Mouse (Mus musculus) MEL (cell line): ENCODE results near the gene Zfp622. TPM values are rescaled to one million over a fixed set of nuclear protein-coding genes. Genes with fewer than 3 reads are reported as not detected.
"Not testable (repeated sequence)": the region's sequence is repeated elsewhere in the genome, so short reads cannot be mapped to it uniquely, and the experiment has no call there.

Experiments
- DNase-seq: peaks from one replicate; pipeline ENCODE4 v3.0.0; 2011; ENCODE audit warnings: low read depth, low spot score
- H3K27ac ChIP-seq: 2 replicates; pipeline ENCODE4 v1.5.1; 2012; ENCODE audit warnings: low read depth, mild to moderate bottlenecking, control low read depth, low read length, moderate library complexity; ENCODE audit not compliant: control insufficient read depth
- H3K27me3 ChIP-seq, 2 experiments: fragments of 150-350 bp in 1 of 2; sonication (generic) in 1 of 2; 2 replicates each; pipeline ENCODE4 v1.6.1; 2012; ENCODE audit warnings: low read length in 2 of 2, mild to moderate bottlenecking in 2 of 2, improper control_type of control experiment in 1 of 2, moderate library complexity in 1 of 2; ENCODE audit not compliant: insufficient read depth in 2 of 2, control insufficient read depth in 1 of 2
- H3K36me3 ChIP-seq, 2 experiments: 2 replicates each; pipeline ENCODE4 v1.6.1; 2012 to 2014; ENCODE audit warnings: low read length in 2 of 2, improper control_type of control experiment in 1 of 2, inconsistent platforms in 1 of 2, mild to moderate bottlenecking in 1 of 2; ENCODE audit not compliant: insufficient read depth in 2 of 2, control insufficient read depth in 1 of 2
- H3K4me1 ChIP-seq, 2 experiments: fragments of 150-350 bp in 1 of 2; sonication (generic) in 1 of 2; 2 replicates each; pipeline ENCODE4 v1.6.1; 2012; ENCODE audit warnings: low read length in 2 of 2, improper control_type of control experiment in 1 of 2, mild to moderate bottlenecking in 1 of 2; ENCODE audit not compliant: insufficient read depth in 2 of 2, control insufficient read depth in 1 of 2
- H3K4me3 ChIP-seq, 2 experiments: fragments of 150-350 bp in 1 of 2; sonication (generic) in 1 of 2; 2 replicates each; pipeline ENCODE4 v1.5.1; 2012; ENCODE audit warnings: low read depth in 2 of 2, low read length in 2 of 2, mild to moderate bottlenecking in 2 of 2, moderate library complexity in 2 of 2, control low read depth in 1 of 2, improper control_type of control experiment in 1 of 2; ENCODE audit not compliant: control insufficient read depth in 1 of 2, insufficient read depth in 1 of 2
- H3K79me2 ChIP-seq: 2 replicates; pipeline ENCODE4 v1.6.1; 2012; ENCODE audit warnings: mild to moderate bottlenecking, low read length, moderate library complexity; ENCODE audit not compliant: control insufficient read depth, poor library complexity, insufficient read depth
- H3K9ac ChIP-seq: 2 replicates; pipeline ENCODE4 v1.6.1; 2012; ENCODE audit warnings: low read depth, mild to moderate bottlenecking, control low read depth, low read length, moderate library complexity; ENCODE audit not compliant: control insufficient read depth, poor library complexity, severe bottlenecking
- H3K9me3 ChIP-seq: fragments of 150-350 bp; sonication (generic); replicated peaks from 2 replicates; pipeline ENCODE4 v1.6.1; 2012; ENCODE audit warnings: mild to moderate bottlenecking, low read length, improper control_type of control experiment, moderate library complexity; ENCODE audit not compliant: insufficient read depth
- CHD2 ChIP-seq: IDR thresholded peaks from 2 replicates; pipeline ENCODE4 v1.6.1; 2011; ENCODE audit warnings: low read length, improper control_type of control experiment
- CTCF ChIP-seq, 3 experiments: IDR thresholded peaks in 2 of 3; conservative IDR thresholded peaks in 1 of 3; 2 replicates each; pipeline ENCODE4 v1.5.1; 2011 to 2012; ENCODE audit warnings: low read length in 3 of 3, low read depth in 2 of 3, mild to moderate bottlenecking in 2 of 3, improper control_type of control experiment in 1 of 3, inconsistent platforms in 1 of 3, mixed read lengths in 1 of 3, moderate library complexity in 1 of 3; ENCODE audit not compliant: control insufficient read depth in 1 of 3, insufficient read depth in 1 of 3, poor library complexity in 1 of 3, severe bottlenecking in 1 of 3
- ELF1 ChIP-seq: IDR thresholded peaks from 2 replicates; pipeline ENCODE4 v1.6.1; 2014; ENCODE audit warnings: low read depth, mild to moderate bottlenecking, inconsistent platforms, low read length, improper control_type of control experiment, moderate library complexity
- ETS1 ChIP-seq: IDR thresholded peaks from 2 replicates; pipeline ENCODE4 v1.6.1; 2012; ENCODE audit warnings: low read depth, mild to moderate bottlenecking, inconsistent platforms, low read length, improper control_type of control experiment, moderate library complexity
- GABPA ChIP-seq: IDR thresholded peaks from 2 replicates; pipeline ENCODE4 v1.6.1; 2012; ENCODE audit warnings: low read depth, mild to moderate bottlenecking, inconsistent platforms, low read length, improper control_type of control experiment, moderate library complexity
- GATA1 ChIP-seq: IDR thresholded peaks from 2 replicates; pipeline ENCODE4 v1.6.1; 2011; ENCODE audit warnings: low read depth, low read length, improper control_type of control experiment
- JUND ChIP-seq: IDR thresholded peaks from 2 replicates; pipeline ENCODE4 v1.6.1; 2011; ENCODE audit warnings: low read depth, mild to moderate bottlenecking, improper control_type of control experiment, low read length
- KAT2A ChIP-seq: conservative IDR thresholded peaks from 2 replicates; pipeline ENCODE4 v1.6.1; 2012; ENCODE audit warnings: low read depth, low read length, improper control_type of control experiment, inconsistent platforms
- MAX ChIP-seq: IDR thresholded peaks from 2 replicates; pipeline ENCODE4 v1.6.1; 2011; ENCODE audit warnings: low read length, improper control_type of control experiment
- MYC ChIP-seq: IDR thresholded peaks from 2 replicates; pipeline ENCODE4 v1.6.1; 2011; ENCODE audit warnings: low read depth, mild to moderate bottlenecking, low read length, improper control_type of control experiment, moderate library complexity
- POLR2AphosphoS5 ChIP-seq: IDR thresholded peaks from 2 replicates; pipeline ENCODE4 v1.6.1; 2012; ENCODE audit warnings: low read depth, borderline replicate concordance, mild to moderate bottlenecking, inconsistent platforms, low read length, moderate library complexity, mixed read lengths
- RAD21 ChIP-seq: IDR thresholded peaks from 2 replicates; pipeline ENCODE4 v1.6.1; 2011; ENCODE audit warnings: mild to moderate bottlenecking, low read depth, low read length, improper control_type of control experiment
- RCOR1 ChIP-seq: IDR thresholded peaks from 2 replicates; pipeline ENCODE4 v1.6.1; 2012; ENCODE audit warnings: low read depth, mild to moderate bottlenecking, inconsistent platforms, low read length, improper control_type of control experiment
- SMC3 ChIP-seq: IDR thresholded peaks from 2 replicates; pipeline ENCODE4 v1.6.1; 2011; ENCODE audit warnings: low read depth, low read length, improper control_type of control experiment
- ZC3H11A ChIP-seq: IDR thresholded peaks from 2 replicates; pipeline ENCODE4 v1.6.1; 2012; ENCODE audit warnings: low read depth, mild to moderate bottlenecking, inconsistent platforms, low read length, improper control_type of control experiment
- ZNF384 ChIP-seq: IDR thresholded peaks from 2 replicates; pipeline ENCODE4 v1.6.1; 2012; ENCODE audit warnings: low read depth, mild to moderate bottlenecking, inconsistent platforms, low read length, improper control_type of control experiment
- polyA plus RNA-seq, 2 experiments: library from polyadenylated mRNA; stranded (reverse) in 1 of 2; unstranded in 1 of 2; fragments of >175 nt in 1 of 2; fragments of >200 nt in 1 of 2; gene quantifications; 2 replicates each; pipeline versions ENCODE4 v1.2.1 to v1.2.4; 2012; ENCODE audit warnings: low replicate concordance in 2 of 2, low read depth in 1 of 2; ENCODE audit not compliant: insufficient read length in 2 of 2, insufficient read depth in 1 of 2, missing spikeins in 1 of 2
- total RNA-seq: library from RNA; depleted of rRNA; stranded (reverse); fragments of 300-350 nt; gene quantifications from 2 replicates; pipeline ENCODE4 v1.2.3, GENCODE M21; 2012

Gene Zfp622
- total and polyA plus RNA-seq, 3 experiments, result 77.2 to 106 TPM; not detected in 1

GRCm38 (mm10) chr15:25995521-25995920 is 11.4 kb downstream of the Zfp622 start:
- Histone ChIP-seq H3K27ac (no peak overlapping the region), H3K4me3 (no peak overlapping the region), H3K36me3 (peaks cover 5 to 37% of the 10 kb centered on the region in 2 experiments), H3K9me3 (no peaks in the 10 kb centered on the region), H3K27me3 (no peaks in the 10 kb centered on the region), H3K4me1 (no peaks in the 10 kb centered on the region), H3K79me2 (peaks cover 4% of the 10 kb centered on the region), H3K9ac (no peak overlapping the region)
- TF ChIP-seq RAD21 (peak; percentile 73), KAT2A (no peak), ZC3H11A (peak; percentile 31; the same call in 1 of the 2 replicates), ZNF384 (no peak), JUND (no peak), CTCF (IDR thresholded peaks at IDR 0.05 in 2 of 3, conservative IDR thresholded peaks at IDR 0.05 in 1 of 3; ENCODE audit: control insufficient read depth in 1 of 3, insufficient read depth in 1 of 3, low read depth in 2 of 3, low read length in 3 of 3, poor library complexity in 1 of 3, severe bottlenecking in 1 of 3) (peak in 2 of 3 experiments; percentile 49 to 81; a peak in 4 of 6 replicates), GATA1 (no peak), MYC (no peak), GABPA (no peak), POLR2AphosphoS5 (no peak), MAX (no peak), RCOR1 (no peak), SMC3 (peak; percentile 62), CHD2 (no peak), ETS1 (no peak)
- peak; percentile 62 for DNase-seq

GRCm38 (mm10) chr15:25999545-25999944 is 15.4 kb downstream of the Zfp622 start:
- not testable (repeated sequence) for H3K27ac ChIP-seq, H3K4me3 ChIP-seq, DNase-seq, H3K9me3 ChIP-seq, H3K9ac ChIP-seq, H3K27me3 ChIP-seq, H3K79me2 ChIP-seq, H3K4me1 ChIP-seq
- peaks cover 0 to 12% of the 10 kb centered on the region in 2 experiments; a peak in 2 of 4 replicates for H3K36me3 ChIP-seq

GRCm38 (mm10) chr15:26008621-26009020 is 24.5 kb downstream of the Zfp622 start:
- no peak for DNase-seq
- TF ChIP-seq ELF1, result no peak
- no peaks in the 10 kb centered on the region for H3K79me2 ChIP-seq

More at GRCm38 (mm10) chr15:26008621-26009020, 24.5 kb downstream of the Zfp622 start:
- H3K9ac ChIP-seq, result no peak overlapping the region
- H3K9me3 ChIP-seq, result no peaks in the 10 kb centered on the region
- no peaks in the 10 kb centered on the region for H3K4me1 ChIP-seq
- no peak overlapping the region for H3K27ac ChIP-seq
- no peaks in the 10 kb centered on the region for H3K27me3 ChIP-seq
- no peak overlapping the region for H3K4me3 ChIP-seq
- H3K36me3 ChIP-seq, result no peaks in the 10 kb centered on the region
